Mouse (Mus musculus) c-Kit-positive CD71-positive TER-119-positive erythroid progenitor cells, embryonic 14.5 days (primary cell): ENCODE data around the gene Gm14393.
"Not testable (repeated sequence)": the region's sequence is repeated elsewhere in the genome, so short reads cannot be mapped to it uniquely, and the experiment has no call there.

Source experiments
- DNase-seq: peaks from one replicate; pipeline ENCODE4 v3.0.0-alpha.2; 2013; ENCODE audit warnings: low spot score

Gene Gm14393

GRCm38 (mm10) chr2:175067681-175068261 is at the start of gene Gm14393:
Gm14393 (minus strand) TSS chr2:175067781.
- not testable (repeated sequence) for DNase-seq

- DNase-seq: not testable (repeated sequence)
Measured at GRCm38 (mm10) chr2:175044268-175044667, 23.3 kb downstream of the Gm14393 start.
